Mouse (Mus musculus) hindbrain, embryonic 12.5 days (tissue): Measurements from ENCODE around the gene Rpl19. TPM values are rescaled to one million over a fixed set of nuclear protein-coding genes. Genes with fewer than 3 reads are reported as not detected.

ENCODE experiments used
- ATAC-seq: fragments of 200-750 bp; cut with Nextera tagmentation; 2 replicates; pipeline ENCODE4 v1.8.0; 2017; ENCODE audit warnings: moderate TSS enrichment; ENCODE audit not compliant: low FRiP score
- H3K27ac ChIP-seq: fragments of 300-500 bp; sonication (generic); 2 replicates; pipeline ENCODE4 v1.5.1; 2016; ENCODE audit warnings: mild to moderate bottlenecking
- H3K27me3 ChIP-seq: fragments of 300-500 bp; sonication (generic); 2 replicates; pipeline ENCODE4 v1.6.1; 2016; ENCODE audit warnings: mild to moderate bottlenecking
- H3K36me3 ChIP-seq: fragments of 300-500 bp; sonication (generic); 2 replicates; pipeline ENCODE4 v1.6.1; 2016; ENCODE audit warnings: mild to moderate bottlenecking
- H3K4me1 ChIP-seq: fragments of 300-500 bp; sonication (generic); 2 replicates; pipeline ENCODE4 v1.6.1; 2016
- H3K4me2 ChIP-seq: fragments of 300-500 bp; sonication (generic); replicated peaks from 2 replicates; pipeline ENCODE4 v1.6.1; 2016; ENCODE audit warnings: mild to moderate bottlenecking
- H3K4me3 ChIP-seq: fragments of 300-500 bp; sonication (generic); 2 replicates; pipeline ENCODE4 v1.5.1; 2016; ENCODE audit warnings: mild to moderate bottlenecking
- H3K9ac ChIP-seq: fragments of 300-500 bp; sonication (generic); 2 replicates; pipeline ENCODE4 v1.6.1; 2016; ENCODE audit warnings: mild to moderate bottlenecking, moderate library complexity
- H3K9me3 ChIP-seq: fragments of 300-500 bp; sonication (generic); replicated peaks from 2 replicates; pipeline ENCODE4 v1.6.1; 2016; ENCODE audit warnings: mild to moderate bottlenecking
- WGBS: fragments of 180-500 bp; shearing (Covaris S2); methylation state at CpG from one replicate; pipeline ENCODE4 v1.1.7; 2016; 5-methylcytosine and 5-hydroxymethylcytosine counted together
- polyA plus RNA-seq: library from polyadenylated mRNA; unstranded; fragments of >200 nt; fragmentation: Nextera tagmentation; extraction: Ambion mirVana; gene quantifications from 2 replicates; pipeline ENCODE4 v1.2.1, GENCODE M21; 2016

Gene Rpl19
- polyA plus RNA-seq, 1 experiment from 2014 or later: 726 TPM

DNA sequence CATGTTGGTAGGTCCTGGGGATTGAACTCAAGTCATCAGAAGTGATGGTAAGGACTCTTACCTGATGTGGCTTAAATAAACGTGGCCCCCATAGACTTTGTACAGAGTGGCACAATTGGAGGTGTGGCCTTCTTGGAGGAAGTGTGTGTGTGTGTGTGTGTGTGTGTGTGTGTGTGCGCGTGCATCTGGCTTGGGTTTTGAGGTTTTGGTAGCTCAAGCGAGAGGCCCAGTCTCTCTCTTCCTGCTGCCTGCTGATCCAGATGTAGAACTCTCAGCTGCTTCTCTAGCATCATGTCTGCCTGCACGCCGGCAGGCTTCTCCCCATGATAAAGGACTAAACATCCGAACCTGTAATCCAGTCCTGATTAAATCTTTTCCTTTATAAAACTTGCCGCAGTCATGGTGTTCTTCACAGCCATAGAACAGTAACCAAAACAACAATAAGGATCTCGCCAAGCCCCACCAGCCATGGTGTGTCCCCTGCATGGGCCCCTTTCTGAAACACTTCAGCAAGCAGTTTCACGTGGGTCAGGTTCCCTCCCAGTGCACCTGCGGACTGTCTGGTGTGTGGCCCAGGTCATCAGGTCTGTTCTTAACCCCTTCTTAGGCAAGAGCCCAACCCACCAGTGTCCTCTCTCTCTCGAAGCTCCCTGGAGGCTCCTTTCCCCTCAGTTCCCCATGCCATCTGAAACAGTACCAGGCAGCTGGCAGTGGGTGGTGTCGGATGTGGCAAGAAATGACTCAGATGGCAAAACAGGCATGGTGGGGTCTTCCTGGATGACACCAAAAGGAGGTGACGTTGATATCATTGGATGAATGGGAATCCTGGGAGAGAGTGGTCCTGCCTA is 23.4 kb downstream of the Rpl19 start:
- Histone ChIP-seq H3K9ac (no peak overlapping the region), H3K4me2 (no peak overlapping the region), H3K9me3 (no peaks in the 10 kb centered on the region), H3K27ac (no peak overlapping the region), H3K4me1 (peaks cover 13% of the 10 kb centered on the region), H3K4me3 (no peak overlapping the region), H3K27me3 (peaks cover 57% of the 10 kb centered on the region), H3K36me3 (no peaks in the 10 kb centered on the region)
- ATAC-seq: no peak
- WGBS: 79% methylated on average over 14 of the region's 14 CpGs

DNA sequence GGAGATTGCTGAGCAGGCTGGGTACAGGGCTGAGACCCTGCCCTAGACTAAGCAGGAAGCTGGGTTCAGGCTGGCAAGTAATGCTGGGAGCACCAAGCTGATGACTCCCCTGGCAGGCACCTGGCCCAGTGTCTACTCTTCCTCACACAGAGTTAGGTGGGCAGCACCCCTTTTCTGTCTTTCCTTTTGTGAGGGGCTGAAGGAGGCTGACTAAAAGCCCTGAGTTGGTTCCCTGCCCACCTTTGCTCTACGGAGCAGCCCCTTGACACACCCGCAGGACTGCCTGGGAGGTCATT is 24.0 kb downstream of the Rpl19 start:
- WGBS: 23% methylated on average over 2 of the region's 2 CpGs

DNA sequence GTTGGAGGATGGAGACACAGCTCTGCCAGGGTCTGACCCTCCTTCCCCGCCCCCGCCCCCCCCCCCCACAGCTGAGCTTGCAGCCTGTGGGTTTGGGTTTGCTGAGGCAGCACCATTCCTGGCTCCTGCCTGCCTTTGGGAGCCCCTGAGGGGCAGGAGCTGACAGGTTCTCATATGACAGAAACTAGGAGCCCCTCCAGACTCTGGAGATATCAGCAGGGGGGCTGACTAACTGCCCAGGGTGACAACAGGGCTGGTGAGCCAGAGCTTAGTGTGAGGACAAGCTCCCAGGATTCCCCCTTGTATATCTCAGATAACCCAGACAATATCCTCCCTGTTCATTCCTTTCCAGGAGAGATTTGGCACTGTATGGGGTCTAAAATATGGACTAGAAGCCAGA is 24.4 kb downstream of the Rpl19 start:
- Histone ChIP-seq H3K27ac (no peak overlapping the region), H3K4me3 (no peak overlapping the region), H3K9ac (no peak overlapping the region; the same call in 1 of the 2 replicates), H3K4me2 (no peak overlapping the region), H3K36me3 (no peaks in the 10 kb centered on the region), H3K4me1 (peaks cover 13% of the 10 kb centered on the region), H3K27me3 (peaks cover 67% of the 10 kb centered on the region), H3K9me3 (no peaks in the 10 kb centered on the region)
- 33% methylated on average over 2 of the region's 2 CpGs for WGBS
- no peak for ATAC-seq

More for the DNA sequence above, 24.0 kb downstream of the Rpl19 start:
- Histone ChIP-seq H3K9me3 (no peaks in the 10 kb centered on the region), H3K4me3 (no peak overlapping the region), H3K9ac (no peak overlapping the region), H3K4me2 (no peak overlapping the region), H3K4me1 (peaks cover 13% of the 10 kb centered on the region), H3K27ac (no peak overlapping the region), H3K27me3 (peaks cover 63% of the 10 kb centered on the region), H3K36me3 (no peaks in the 10 kb centered on the region)
- no peak for ATAC-seq

DNA sequence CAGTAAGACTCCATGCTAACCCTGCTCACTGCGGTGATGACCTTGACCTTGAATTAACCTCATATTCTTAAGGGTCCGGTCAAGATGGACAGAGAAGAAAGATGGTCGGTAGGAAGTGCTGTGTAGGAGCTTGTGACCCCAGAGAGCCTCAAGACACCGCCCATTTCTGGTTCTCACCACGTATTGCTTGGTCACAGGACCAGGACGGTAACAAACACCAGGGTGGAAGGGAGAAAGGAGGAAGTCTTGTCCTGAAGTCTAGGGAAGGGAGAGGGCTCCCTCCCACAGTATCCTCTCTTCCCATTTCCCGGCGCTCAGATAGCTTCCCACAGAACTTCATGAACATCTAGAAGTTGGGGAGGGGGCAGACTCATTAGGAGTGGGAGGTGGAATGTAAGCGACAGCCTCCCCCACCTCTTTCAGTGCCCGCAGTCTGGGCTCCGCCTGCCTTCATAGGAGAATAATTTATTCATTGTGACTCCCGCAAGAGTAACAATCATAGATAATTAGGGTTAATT is 25.2 kb downstream of the Rpl19 start:
- peaks cover 67% of the 10 kb centered on the region for H3K27me3 ChIP-seq
- peak overlapping the region; percentile 73 for H3K4me2 ChIP-seq
- peaks cover 13% of the 10 kb centered on the region for H3K4me1 ChIP-seq
- H3K4me3 ChIP-seq: peak overlapping the region; percentile 50
- no peak overlapping the region for H3K27ac ChIP-seq
- H3K9ac ChIP-seq: no peak overlapping the region
- no peaks in the 10 kb centered on the region for H3K9me3 ChIP-seq
- WGBS: 4% methylated on average over 12 of the region's 12 CpGs
- no peak for ATAC-seq
- H3K36me3 ChIP-seq: no peaks in the 10 kb centered on the region

DNA sequence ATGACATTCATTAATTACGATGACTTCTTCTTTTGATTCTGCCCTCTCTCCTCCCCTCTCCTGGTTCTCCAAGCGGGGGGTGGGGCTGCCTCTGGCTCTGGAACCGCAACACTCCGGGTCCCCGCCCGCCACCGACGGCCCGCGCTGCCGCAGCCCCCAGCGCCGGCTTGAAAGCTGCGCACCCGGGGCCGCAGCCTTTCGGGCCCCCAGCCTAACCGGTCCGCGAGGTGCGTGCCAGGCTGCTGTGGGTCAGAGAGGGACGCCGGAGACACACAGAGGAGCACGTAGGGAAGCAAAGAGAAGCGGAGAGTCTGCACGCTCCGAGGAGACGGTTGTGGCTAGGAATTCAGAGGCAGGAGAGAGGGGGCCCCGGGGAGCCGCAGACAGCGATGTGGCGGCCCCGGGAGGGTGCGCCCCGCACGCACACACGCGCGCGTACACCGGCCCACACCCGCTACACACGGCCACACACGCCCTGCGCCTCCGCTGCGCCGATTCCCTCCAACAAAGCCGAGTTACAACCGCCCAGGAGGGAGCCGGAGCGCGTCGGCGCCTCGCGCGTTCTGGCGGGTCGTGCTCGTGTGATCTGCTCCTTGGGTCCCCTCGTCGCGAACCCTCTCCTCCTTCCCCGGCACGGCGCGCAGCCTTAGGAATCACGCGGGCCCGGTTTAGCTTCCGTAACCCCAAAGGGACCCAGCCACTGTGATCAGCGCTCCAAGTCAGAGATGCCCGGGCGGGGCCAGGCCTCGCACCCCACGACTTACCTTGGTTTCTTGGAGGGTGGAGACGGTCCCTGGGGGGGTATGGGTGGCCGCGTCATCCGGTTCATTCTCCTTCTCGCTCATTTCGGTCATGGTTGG is 25.8 kb downstream of the Rpl19 start:
- Histone ChIP-seq H3K4me2 (peak overlapping the region; percentile 73), H3K27me3 (peaks cover 67% of the 10 kb centered on the region), H3K4me1 (peaks cover 16% of the 10 kb centered on the region), H3K36me3 (no peaks in the 10 kb centered on the region), H3K4me3 (peak overlapping the region; percentile 50), H3K9ac (peak overlapping the region; percentile 65), H3K27ac (no peak overlapping the region), H3K9me3 (no peaks in the 10 kb centered on the region)
- WGBS: under 1% methylated on average over 83 of the region's 83 CpGs
- peak; percentile 20; the same call in 1 of the 2 replicates for ATAC-seq

DNA sequence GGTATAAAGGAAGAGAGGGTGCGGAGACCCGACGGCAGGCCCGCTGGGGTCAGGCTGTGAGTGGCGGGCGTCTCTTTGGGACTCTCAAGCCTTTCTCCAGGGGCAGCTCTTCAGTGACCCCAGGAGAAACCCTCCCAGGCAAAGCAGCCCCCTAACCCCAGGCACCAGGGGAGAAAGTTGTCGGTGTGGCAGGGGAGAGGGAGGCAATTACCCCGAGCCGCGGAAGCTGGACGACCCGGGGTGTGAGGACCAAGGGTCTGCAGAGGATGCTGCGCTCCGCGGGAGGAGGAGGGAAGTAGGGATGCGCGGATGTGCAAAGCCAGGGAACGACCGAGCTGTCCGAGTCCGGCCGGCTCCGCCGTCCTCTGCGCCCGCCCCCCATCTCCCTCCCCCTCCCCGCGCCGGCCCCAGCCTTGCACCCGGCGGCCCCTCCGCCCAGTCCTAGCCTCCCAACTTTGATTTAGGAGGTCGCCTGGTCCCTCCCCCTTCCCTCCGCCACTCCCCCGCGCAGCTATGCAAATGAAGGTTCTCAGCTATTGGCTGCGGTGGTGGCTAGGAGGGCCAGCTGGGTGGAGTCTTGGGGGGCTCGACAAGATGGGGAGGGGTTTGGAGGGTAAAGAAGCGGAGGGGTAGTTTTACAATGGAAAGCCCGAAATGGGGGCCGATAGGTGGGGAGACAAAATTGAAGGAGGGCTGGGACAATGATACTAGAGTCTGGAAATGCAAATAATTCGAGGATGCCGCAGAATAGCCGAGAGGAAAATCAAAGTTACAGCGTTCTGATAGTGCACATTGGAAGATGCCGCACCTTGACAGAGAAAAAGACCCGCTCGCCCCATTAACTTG is 26.7 kb downstream of the Rpl19 start, which contains the start of gene Stac2:
Gene Stac2, minus strand, starts transcription at position 474 of the 846 bp plus-strand sequence.
- no peak within 1 kb of the TSS for H3K27ac ChIP-seq

DNA sequence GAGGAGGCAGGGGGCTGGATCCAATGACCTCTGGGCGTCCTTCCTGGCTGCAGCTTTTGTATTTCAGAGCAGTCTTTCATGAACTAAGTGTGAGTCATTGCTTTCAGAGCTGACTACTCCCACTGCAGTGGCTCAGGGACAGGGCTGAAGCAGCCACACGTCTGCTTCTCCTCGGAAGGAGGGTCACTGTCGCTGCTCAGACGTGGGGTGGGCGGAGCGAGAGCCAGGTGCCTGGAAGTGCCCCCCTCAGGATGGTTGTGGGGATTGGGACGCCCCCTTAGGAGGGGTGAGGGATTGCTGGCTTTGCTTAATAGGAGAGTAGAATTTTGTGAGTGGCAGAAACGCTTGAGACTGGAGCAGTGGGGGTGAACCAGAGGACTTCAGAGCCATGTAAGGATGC is 31.0 kb downstream of the Rpl19 start:
- Histone ChIP-seq H3K27me3 (peaks cover 27% of the 10 kb centered on the region), H3K36me3 (no peaks in the 10 kb centered on the region), H3K27ac (no peak overlapping the region), H3K4me3 (no peak overlapping the region), H3K4me2 (no peak overlapping the region), H3K4me1 (peaks cover 27% of the 10 kb centered on the region), H3K9ac (no peak overlapping the region), H3K9me3 (no peaks in the 10 kb centered on the region)
- no peak for ATAC-seq
- 30% methylated on average over 9 of the region's 9 CpGs for WGBS

More for the DNA sequence above, 26.7 kb downstream of the Rpl19 start, which contains the start of gene Stac2:
- Histone ChIP-seq H3K36me3 (no peaks in the 10 kb centered on the region), H3K4me3 (peak within 1 kb of the TSS; percentile 50), H3K4me1 (peaks cover 19% of the 10 kb centered on the region), H3K27me3 (peaks cover 64% of the 10 kb centered on the region), H3K4me2 (peak within 1 kb of the TSS; percentile 73), H3K9me3 (no peaks in the 10 kb centered on the region), H3K9ac (peak within 1 kb of the TSS; percentile 65)
- ATAC-seq: peak; percentile 81
- WGBS: 2% methylated on average over 32 of the region's 48 CpGs

DNA sequence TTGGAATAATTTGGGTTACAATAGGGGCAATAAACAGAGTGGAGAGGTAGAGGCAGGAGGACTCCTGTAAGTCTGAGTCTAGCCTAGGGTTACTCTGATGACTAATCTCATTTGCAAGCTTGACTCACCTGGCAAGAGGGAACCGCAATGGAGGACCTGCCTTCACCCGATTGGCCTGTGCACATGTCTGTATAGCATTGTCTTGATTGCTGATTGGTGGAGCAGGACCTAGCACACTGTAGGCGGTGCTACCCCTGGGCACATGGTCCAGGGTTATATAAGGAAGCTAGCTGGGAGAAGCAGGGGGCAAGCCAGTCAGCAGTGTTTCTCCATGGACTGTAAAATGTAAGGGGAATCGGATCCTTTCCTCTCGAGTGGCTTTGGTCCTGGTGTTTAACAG is 31.5 kb downstream of the Rpl19 start:
- no peaks in the 10 kb centered on the region for H3K36me3 ChIP-seq
- ATAC-seq: no peak
- no peak overlapping the region for H3K4me2 ChIP-seq
- H3K4me1 ChIP-seq: peaks cover 22% of the 10 kb centered on the region
- H3K9me3 ChIP-seq: no peaks in the 10 kb centered on the region
- H3K4me3 ChIP-seq: no peak overlapping the region
- H3K27ac ChIP-seq: no peak overlapping the region
- no peak overlapping the region for H3K9ac ChIP-seq
- peaks cover 22% of the 10 kb centered on the region for H3K27me3 ChIP-seq
- WGBS: 79% methylated on average over 5 of the region's 5 CpGs

DNA sequence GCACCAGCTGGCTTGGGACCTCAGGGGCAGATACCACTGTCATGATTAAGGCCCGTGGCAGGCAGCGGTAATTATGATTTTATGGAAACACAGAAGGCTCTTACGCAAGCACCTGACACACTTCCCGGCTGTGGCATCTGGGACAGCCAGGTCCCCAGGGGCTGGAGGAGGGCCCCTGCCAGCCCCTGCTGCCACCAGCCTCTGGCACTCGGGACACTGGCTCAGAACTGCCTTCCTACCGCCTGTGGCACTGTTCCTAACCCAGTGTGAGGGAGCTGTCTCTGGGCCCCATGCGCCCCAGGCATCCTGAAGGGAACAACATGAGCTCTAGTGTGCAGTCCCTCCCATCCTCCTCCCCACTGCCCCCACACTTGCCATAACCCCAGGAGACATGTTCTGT is 33.2 kb downstream of the Rpl19 start:
- H3K27ac ChIP-seq: no peak overlapping the region
- ATAC-seq: peak; percentile 67; the same call in 1 of the 2 replicates
- H3K9ac ChIP-seq: no peak overlapping the region
- peaks cover 15% of the 10 kb centered on the region for H3K27me3 ChIP-seq
- 48% methylated on average over 7 of the region's 7 CpGs for WGBS
- no peaks in the 10 kb centered on the region for H3K9me3 ChIP-seq
- H3K4me3 ChIP-seq: no peak overlapping the region
- peaks cover 21% of the 10 kb centered on the region for H3K4me1 ChIP-seq
- no peaks in the 10 kb centered on the region for H3K36me3 ChIP-seq
- no peak overlapping the region for H3K4me2 ChIP-seq

DNA sequence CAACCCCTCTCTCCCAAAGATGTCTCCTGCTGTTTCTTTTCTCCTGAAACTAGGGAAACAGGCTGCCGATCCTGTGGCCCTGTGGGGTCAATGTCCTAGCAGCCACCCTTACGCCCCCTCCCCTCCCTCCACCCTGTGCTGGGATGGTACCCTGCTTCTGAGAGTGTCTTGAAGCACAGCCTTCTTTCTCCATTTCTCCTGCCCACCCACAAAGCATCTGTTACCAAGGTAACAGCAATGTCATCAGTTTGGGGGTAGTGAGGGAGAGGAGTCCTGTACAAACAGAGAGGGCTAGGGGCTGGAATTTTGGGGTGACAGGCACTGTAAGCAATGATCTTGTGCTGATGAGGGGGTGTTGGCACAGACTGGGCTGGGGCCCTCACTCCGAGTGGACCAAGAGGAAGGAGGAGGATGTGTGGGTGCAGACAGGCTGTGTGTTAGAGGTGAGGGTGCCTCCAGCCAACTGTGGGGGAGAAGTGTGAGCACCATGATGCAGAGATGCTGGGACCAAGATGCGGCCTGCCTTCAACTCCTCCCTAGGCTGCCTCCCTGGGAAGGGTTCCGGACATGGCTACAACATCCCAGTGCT is 33.7 kb downstream of the Rpl19 start:
- 69% methylated on average over 5 of the region's 5 CpGs for WGBS
- no peak for ATAC-seq
- no peak overlapping the region for H3K9ac ChIP-seq
- H3K27ac ChIP-seq: no peak overlapping the region
- H3K4me2 ChIP-seq: no peak overlapping the region
- peaks cover 11% of the 10 kb centered on the region for H3K27me3 ChIP-seq
- H3K4me3 ChIP-seq: no peak overlapping the region
- H3K9me3 ChIP-seq: no peaks in the 10 kb centered on the region
- H3K36me3 ChIP-seq: no peaks in the 10 kb centered on the region
- peaks cover 21% of the 10 kb centered on the region for H3K4me1 ChIP-seq

DNA sequence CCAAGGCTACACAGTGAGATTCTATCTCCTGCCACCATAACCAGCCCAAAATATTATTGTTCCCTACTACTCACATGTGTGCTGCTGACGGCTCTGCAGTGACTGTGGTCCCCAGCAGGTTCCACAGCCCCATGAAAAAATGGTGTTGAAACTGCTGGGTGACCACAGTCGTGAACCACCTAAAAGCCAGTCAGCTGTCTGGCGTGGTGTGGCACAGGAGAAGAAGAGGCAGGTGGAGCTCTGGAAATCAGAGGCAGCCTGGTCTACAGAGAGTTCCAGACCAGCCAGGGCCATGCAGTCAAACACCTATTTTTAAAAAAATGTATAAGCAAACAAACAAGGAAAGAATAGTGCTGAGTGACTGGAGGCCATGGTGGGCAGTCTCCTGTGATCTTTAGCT is 34.9 kb downstream of the Rpl19 start:
- WGBS: 79% methylated on average over 3 of the region's 3 CpGs
- H3K4me2 ChIP-seq: no peak overlapping the region
- H3K27ac ChIP-seq: no peak overlapping the region
- peaks cover 4% of the 10 kb centered on the region; the same call in 1 of the 2 replicates for H3K27me3 ChIP-seq
- peaks cover 21% of the 10 kb centered on the region for H3K4me1 ChIP-seq
- no peaks in the 10 kb centered on the region for H3K36me3 ChIP-seq
- H3K9me3 ChIP-seq: no peaks in the 10 kb centered on the region
- no peak overlapping the region for H3K9ac ChIP-seq
- ATAC-seq: no peak
- no peak overlapping the region for H3K4me3 ChIP-seq
